Mouse (Mus musculus): ENCODE results near the gene Sh3bgrl2.

Gene Sh3bgrl2

GRCm38 (mm10) chr9:83663981-83664897, 116.1 kb downstream of the Sh3bgrl2 start:
- no peak for ATAC-seq (ENCODE audit: insufficient number of reproducible peaks, low FRiP score, low TSS enrichment)

- ATAC-seq (ENCODE audit: insufficient number of reproducible peaks, low FRiP score, low TSS enrichment) = no peak
Measured at GRCm38 (mm10) chr9:83664951-83665350, 116.8 kb downstream of the Sh3bgrl2 start.

GRCm38 (mm10) chr9:83667031-83667430, 118.9 kb downstream of the Sh3bgrl2 start:
- ATAC-seq (ENCODE audit: insufficient number of reproducible peaks, low FRiP score, low TSS enrichment) = no peak

GRCm38 (mm10) chr9:83679626-83680025, 131.5 kb downstream of the Sh3bgrl2 start:
- ATAC-seq (ENCODE audit: insufficient number of reproducible peaks, low FRiP score, low TSS enrichment) = no peak

GRCm38 (mm10) chr9:83681661-83682655, 133.8 kb downstream of the Sh3bgrl2 start:
- ATAC-seq (ENCODE audit: insufficient number of reproducible peaks, low FRiP score, low TSS enrichment) = no peak

GRCm38 (mm10) chr9:83686511-83687100, 138.5 kb downstream of the Sh3bgrl2 start:
- ATAC-seq (ENCODE audit: insufficient number of reproducible peaks, low FRiP score, low TSS enrichment) = peak; percentile 53

- ATAC-seq (ENCODE audit: insufficient number of reproducible peaks, low FRiP score, low TSS enrichment) = no peak
Measured at GRCm38 (mm10) chr9:83687904-83688303, 139.8 kb downstream of the Sh3bgrl2 start.

All from cerebellum, adult (tissue).